Mouse (Mus musculus) E14TG2a.4 (cell line): Measurements from ENCODE around the gene Cdsn.

Source experiments
- CTCF ChIP-seq: conservative IDR thresholded peaks from 2 replicates; pipeline ENCODE4 v1.5.1; 2014; ENCODE audit warnings: low read length
- POU5F1 ChIP-seq: IDR thresholded peaks from 2 replicates; pipeline ENCODE4 v1.6.1; 2014; ENCODE audit warnings: low read length, borderline replicate concordance

DNA sequence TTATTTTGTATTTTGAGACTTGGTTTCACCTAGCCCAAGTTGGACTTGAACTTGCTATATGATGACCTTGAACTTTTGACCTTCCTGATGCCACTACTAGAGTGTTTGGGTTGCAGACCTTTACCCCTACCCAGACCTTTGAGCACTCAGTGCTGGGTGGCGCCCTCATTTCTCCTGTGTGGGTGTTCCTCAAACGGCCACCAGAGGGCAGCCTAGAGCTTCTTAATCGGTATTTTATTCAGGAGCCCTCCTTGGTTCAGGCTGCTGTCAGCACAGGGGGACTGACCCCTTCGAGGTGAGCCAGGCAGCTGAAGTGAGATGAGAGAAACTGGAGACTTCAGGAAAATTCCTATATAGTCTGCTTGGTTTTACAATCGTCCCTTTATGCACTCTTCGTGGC, 7.2 kb upstream of the Cdsn start:
- TF ChIP-seq CTCF = peak; percentile 94
- TF ChIP-seq POU5F1 = no peak
